Mouse (Mus musculus): Measurements from ENCODE around the gene Anxa1. TPM values are rescaled to one million over a fixed set of nuclear protein-coding genes. Genes with fewer than 3 reads are reported as not detected.

Anxa1 gene
- polyA plus RNA-seq, 1 experiment: 2.3 TPM

DNA sequence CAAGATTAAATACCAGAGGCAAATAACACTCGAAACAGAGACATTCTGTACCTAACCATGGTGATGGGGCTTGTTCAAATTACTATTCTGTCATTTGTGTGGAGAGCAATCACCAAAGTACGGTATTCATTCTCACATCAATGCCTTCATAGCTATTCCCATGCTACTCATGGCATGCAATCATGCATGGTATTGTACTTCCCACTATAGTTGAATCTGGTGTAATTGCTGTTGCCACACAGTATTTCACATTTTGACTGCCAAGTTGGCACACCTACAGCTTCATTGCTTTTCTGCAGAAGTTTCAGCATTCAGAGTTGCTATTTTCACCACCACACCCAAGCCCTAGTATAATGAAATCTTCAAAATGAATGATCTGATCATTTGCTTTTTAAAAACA, 4.4 kb downstream of the Anxa1 start:
- Histone ChIP-seq H3K4me1 (ENCODE audit: control insufficient read depth, insufficient read depth, low read length) (no peaks in the 10 kb centered on the region), H3K4me3 (ENCODE audit: insufficient read depth, low read length) (no peak overlapping the region), H3K27ac (ENCODE audit: insufficient read depth, low read length) (no peak overlapping the region)
- TF ChIP-seq POLR2A (IDR thresholded peaks at IDR 0.05; ENCODE audit: extremely low read depth, insufficient read depth, low read length) (no peak), CTCF (IDR thresholded peaks at IDR 0.05; ENCODE audit: extremely low read depth, insufficient read depth, low read length) (no peak)

GRCm38 (mm10) chr19:20385645-20386044, 5.1 kb downstream of the Anxa1 start:
- H3K27ac ChIP-seq (ENCODE audit: insufficient read depth, low read length): no peak overlapping the region
- H3K4me3 ChIP-seq (ENCODE audit: insufficient read depth, low read length): no peak overlapping the region
- TF ChIP-seq POLR2A (IDR thresholded peaks at IDR 0.05; ENCODE audit: extremely low read depth, insufficient read depth, low read length): no peak
- no peaks in the 10 kb centered on the region for H3K4me1 ChIP-seq (ENCODE audit: control insufficient read depth, insufficient read depth, low read length)

DNA sequence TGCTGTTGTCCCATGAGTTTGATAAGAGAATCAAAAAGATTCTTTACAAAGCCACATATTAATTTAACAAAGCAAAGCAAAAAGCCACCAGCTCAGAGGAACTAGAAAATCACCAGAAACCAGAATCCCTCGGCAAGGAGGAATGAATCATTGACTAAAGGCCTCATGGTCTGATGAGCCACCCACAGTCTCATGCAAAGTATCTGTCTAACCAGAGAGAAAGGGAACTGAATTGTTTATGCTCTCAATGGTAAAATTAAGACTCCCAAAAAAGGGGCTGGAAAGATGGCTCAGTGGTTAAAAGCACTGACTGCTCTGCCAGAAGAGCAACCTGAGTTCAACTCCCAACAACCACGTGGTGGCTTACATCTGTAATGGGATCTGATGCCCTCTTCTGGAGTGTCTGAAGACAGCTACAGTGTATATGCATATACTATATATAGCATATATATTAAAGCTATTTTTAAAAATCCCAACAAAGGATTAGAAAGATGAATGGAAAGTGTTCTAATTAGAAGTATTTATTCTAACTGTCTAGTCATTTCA, 9.5 kb downstream of the Anxa1 start:
- Histone ChIP-seq H3K4me3 (ENCODE audit: insufficient read depth, low read length) (no peak overlapping the region), H3K4me1 (ENCODE audit: control insufficient read depth, insufficient read depth, low read length) (no peaks in the 10 kb centered on the region), H3K27ac (ENCODE audit: insufficient read depth, low read length) (no peak overlapping the region)
- no peak for TF ChIP-seq CTCF (IDR thresholded peaks at IDR 0.05; ENCODE audit: extremely low read depth, insufficient read depth, low read length)

DNA sequence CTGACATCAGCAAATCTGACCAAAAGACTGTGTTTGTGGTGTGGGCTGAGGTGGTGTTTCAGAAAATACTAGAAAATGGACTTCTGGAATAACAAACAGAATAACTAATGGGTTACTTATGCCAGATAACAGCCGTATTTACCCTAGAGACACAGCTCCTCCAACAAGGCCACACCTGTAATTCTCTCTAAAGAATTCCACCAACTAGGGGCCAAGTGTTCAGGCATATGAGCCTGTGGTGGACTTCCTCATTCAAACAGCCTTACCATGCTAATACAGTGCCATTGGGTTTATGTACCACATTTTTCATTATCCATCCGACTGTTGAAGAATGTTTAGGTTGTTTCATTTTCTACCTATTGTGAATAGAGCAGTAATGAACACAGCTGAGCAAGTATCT, 20.6 kb downstream of the Anxa1 start:
- Histone ChIP-seq H3K4me1 (ENCODE audit: control insufficient read depth, insufficient read depth, low read length) (no peaks in the 10 kb centered on the region), H3K27ac (ENCODE audit: insufficient read depth, low read length) (no peak overlapping the region), H3K4me3 (ENCODE audit: insufficient read depth, low read length) (no peak overlapping the region)
- TF ChIP-seq POLR2A (IDR thresholded peaks at IDR 0.05; ENCODE audit: extremely low read depth, insufficient read depth, low read length) (no peak), CTCF (IDR thresholded peaks at IDR 0.05; ENCODE audit: extremely low read depth, insufficient read depth, low read length) (no peak)

GRCm38 (mm10) chr19:20366571-20366970, 24.2 kb downstream of the Anxa1 start:
- H3K4me3 ChIP-seq (ENCODE audit: insufficient read depth, low read length): no peak overlapping the region
- no peak overlapping the region for H3K27ac ChIP-seq (ENCODE audit: insufficient read depth, low read length)
- H3K4me1 ChIP-seq (ENCODE audit: control insufficient read depth, insufficient read depth, low read length): no peaks in the 10 kb centered on the region
- TF ChIP-seq CTCF (IDR thresholded peaks at IDR 0.05; ENCODE audit: extremely low read depth, insufficient read depth, low read length) (no peak), POLR2A (IDR thresholded peaks at IDR 0.05; ENCODE audit: extremely low read depth, insufficient read depth, low read length) (no peak)

- TF ChIP-seq POLR2A (IDR thresholded peaks at IDR 0.05; ENCODE audit: extremely low read depth, insufficient read depth, low read length) (no peak), CTCF (IDR thresholded peaks at IDR 0.05; ENCODE audit: extremely low read depth, insufficient read depth, low read length) (no peak)
- Histone ChIP-seq H3K4me3 (ENCODE audit: insufficient read depth, low read length) (no peak overlapping the region), H3K4me1 (ENCODE audit: control insufficient read depth, insufficient read depth, low read length) (no peaks in the 10 kb centered on the region), H3K27ac (ENCODE audit: insufficient read depth, low read length) (no peak overlapping the region)
Measured at GRCm38 (mm10) chr19:20366010-20366409, 24.7 kb downstream of the Anxa1 start.

DNA sequence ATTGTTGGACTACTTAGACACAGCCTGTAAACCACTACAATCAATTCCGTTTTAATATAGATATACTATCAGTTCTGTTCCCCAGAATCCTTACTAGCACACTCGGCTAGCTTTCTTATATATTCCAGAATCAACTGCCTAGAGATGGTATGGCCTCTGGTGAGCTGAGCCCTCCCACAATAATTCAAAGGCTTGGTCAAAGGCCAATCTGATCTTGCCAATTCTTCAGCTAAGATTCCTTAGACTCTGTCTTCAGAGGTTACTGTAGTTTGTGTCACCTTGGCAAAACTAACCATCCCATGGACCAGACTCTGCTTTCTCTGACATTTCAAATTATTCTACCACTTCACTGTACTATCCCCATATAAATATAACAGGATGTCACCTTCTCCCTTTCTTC, 25.4 kb downstream of the Anxa1 start:
- no peak overlapping the region for H3K4me3 ChIP-seq (ENCODE audit: insufficient read depth, low read length)
- H3K27ac ChIP-seq (ENCODE audit: insufficient read depth, low read length): no peak overlapping the region
- no peak for TF ChIP-seq CTCF (IDR thresholded peaks at IDR 0.05; ENCODE audit: extremely low read depth, insufficient read depth, low read length)
- no peak for TF ChIP-seq POLR2A (IDR thresholded peaks at IDR 0.05; ENCODE audit: extremely low read depth, insufficient read depth, low read length)
- H3K4me1 ChIP-seq (ENCODE audit: control insufficient read depth, insufficient read depth, low read length): no peaks in the 10 kb centered on the region

DNA sequence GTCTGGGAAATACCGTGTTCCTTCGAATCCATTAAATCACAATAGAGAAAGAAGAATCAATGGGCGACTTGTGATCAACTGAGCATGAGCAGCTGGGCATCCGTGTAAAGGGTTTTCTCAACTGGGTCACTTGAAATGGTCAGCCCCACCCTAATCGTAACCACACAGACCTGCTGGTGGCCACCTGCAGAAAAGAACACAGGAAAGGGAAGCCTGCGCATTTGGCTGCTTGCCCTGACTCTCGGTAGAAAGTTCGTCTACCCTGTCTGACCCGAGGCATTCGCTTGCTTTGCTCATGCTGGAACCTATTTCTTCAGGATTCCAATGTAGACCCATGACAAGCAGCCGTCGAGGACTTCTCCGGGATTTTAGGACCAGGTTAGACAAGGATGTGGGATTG, 25.8 kb downstream of the Anxa1 start:
- Histone ChIP-seq H3K27ac (ENCODE audit: insufficient read depth, low read length) (no peak overlapping the region), H3K4me1 (ENCODE audit: control insufficient read depth, insufficient read depth, low read length) (no peaks in the 10 kb centered on the region), H3K4me3 (ENCODE audit: insufficient read depth, low read length) (no peak overlapping the region)
- TF ChIP-seq CTCF (IDR thresholded peaks at IDR 0.05; ENCODE audit: extremely low read depth, insufficient read depth, low read length) (no peak), POLR2A (IDR thresholded peaks at IDR 0.05; ENCODE audit: extremely low read depth, insufficient read depth, low read length) (no peak)

DNA sequence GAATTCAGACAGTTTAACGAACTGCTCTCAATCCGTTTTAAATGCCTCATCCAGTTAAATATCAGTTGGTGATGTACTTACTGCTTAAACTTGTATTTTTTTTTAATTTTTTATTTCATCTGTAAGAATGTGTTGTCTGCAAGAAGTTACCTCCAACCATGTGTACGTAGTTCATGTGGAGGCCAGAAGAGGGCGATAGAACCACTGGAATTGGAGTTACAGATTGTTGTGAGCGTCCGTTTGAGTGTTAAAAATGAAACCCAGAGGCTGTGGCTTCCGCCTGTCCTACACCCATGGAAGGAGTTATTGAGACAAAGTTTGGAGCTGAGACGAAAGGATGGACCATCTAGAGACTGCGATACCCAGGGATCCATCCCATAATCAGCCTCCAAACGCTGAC, 27.5 kb downstream of the Anxa1 start:
- TF ChIP-seq POLR2A (IDR thresholded peaks at IDR 0.05; ENCODE audit: extremely low read depth, insufficient read depth, low read length) (no peak), CTCF (IDR thresholded peaks at IDR 0.05; ENCODE audit: extremely low read depth, insufficient read depth, low read length) (peak; percentile 28; the same call in 1 of the 2 replicates)
- Histone ChIP-seq H3K4me1 (ENCODE audit: control insufficient read depth, insufficient read depth, low read length) (no peaks in the 10 kb centered on the region), H3K27ac (ENCODE audit: insufficient read depth, low read length) (no peak overlapping the region), H3K4me3 (ENCODE audit: insufficient read depth, low read length) (no peak overlapping the region)

GRCm38 (mm10) chr19:20361917-20362577, 28.7 kb downstream of the Anxa1 start:
- TF ChIP-seq POLR2A (IDR thresholded peaks at IDR 0.05; ENCODE audit: extremely low read depth, insufficient read depth, low read length): no peak
- TF ChIP-seq CTCF (IDR thresholded peaks at IDR 0.05; ENCODE audit: extremely low read depth, insufficient read depth, low read length): no peak
- Histone ChIP-seq H3K27ac (ENCODE audit: insufficient read depth, low read length) (no peak overlapping the region), H3K4me3 (ENCODE audit: insufficient read depth, low read length) (no peak overlapping the region), H3K4me1 (ENCODE audit: control insufficient read depth, insufficient read depth, low read length) (no peaks in the 10 kb centered on the region)
